ENCODE assay signal across 17 mouse cellular contexts in genomic region chr14:90200294-90200693, GRCm38 (mm10).
"Had no signal": no experiment of that assay in that cellular context is flagged by ENCODE, and none has a peak within 500 bp of the region (broad histone marks: within the 10 kb centered on the region; RNA-seq: fewer than 3 reads in every experiment).

No protein-coding gene starts in this region.

- H3K36me3 ChIP-seq: liver, embryonic 13.5 days; midbrain, embryonic 13.5 days had no signal

- DNase-seq: kidney, adult 2 months; kidney, postnatal 25 days; layer of hippocampus, adult 9-11 months; layer of hippocampus, postnatal 36 days; liver, embryonic 13.5 days; lung, adult 2 months; lung, postnatal 14 days; lung, postnatal 4 days; retina, postnatal 1 day; right cerebral cortex, postnatal 25 days; spleen, adult 18-20 months; thymus, adult 18-20 months; thymus, postnatal 36 days had no signal

- H3K9ac ChIP-seq: liver, embryonic 13.5 days; midbrain, embryonic 13.5 days had no signal

- H3K4me3 ChIP-seq: layer of hippocampus, adult 2 months; left cerebral cortex, adult 2 months; liver, embryonic 13.5 days; midbrain, embryonic 13.5 days had no signal

- H3K4me2 ChIP-seq: liver, embryonic 13.5 days; midbrain, embryonic 13.5 days had no signal

- ATAC-seq: midbrain, embryonic 13.5 days had no signal

- H3K27me3 ChIP-seq: liver, embryonic 13.5 days; midbrain, embryonic 13.5 days had no signal

- H3K9me3 ChIP-seq: liver, embryonic 13.5 days; midbrain, embryonic 13.5 days had no signal

- H3K4me1 ChIP-seq: liver, embryonic 13.5 days; midbrain, embryonic 13.5 days had no signal

- H3K27ac ChIP-seq: kidney, postnatal 0 days; layer of hippocampus, adult 2 months; left cerebral cortex, adult 2 months; liver, embryonic 13.5 days; midbrain, embryonic 13.5 days had no signal
